Mouse (Mus musculus) E14TG2a.4 (cell line): ENCODE data around the gene Kcnh7.

ENCODE experiments used
- H3K27me3 ChIP-seq: 2 replicates; pipeline ENCODE4 v1.6.1; 2014; ENCODE audit warnings: low read length, control low read depth; ENCODE audit not compliant: insufficient read depth
- H3K36me3 ChIP-seq: 2 replicates; pipeline ENCODE4 v1.6.1; 2014; ENCODE audit warnings: low read length, control low read depth; ENCODE audit not compliant: insufficient read depth
- H3K4me1 ChIP-seq: replicated peaks from 2 replicates; pipeline ENCODE4 v1.6.1; 2014; ENCODE audit warnings: low read depth, low read length, control low read depth
- H3K4me3 ChIP-seq: replicated peaks from 2 replicates; pipeline ENCODE4 v1.5.1; 2014; ENCODE audit warnings: mild to moderate bottlenecking, low read length
- H3K9me3 ChIP-seq: 2 replicates; pipeline ENCODE4 v1.6.1; 2014; ENCODE audit warnings: low read length, control low read depth
- CTCF ChIP-seq: conservative IDR thresholded peaks from 2 replicates; pipeline ENCODE4 v1.5.1; 2014; ENCODE audit warnings: low read length
- NANOG ChIP-seq: IDR thresholded peaks from 2 replicates; pipeline ENCODE4 v1.6.1; 2014; ENCODE audit warnings: borderline replicate concordance, low read length, mixed read lengths
- POU5F1 ChIP-seq: IDR thresholded peaks from 2 replicates; pipeline ENCODE4 v1.6.1; 2014; ENCODE audit warnings: low read length, borderline replicate concordance

The Kcnh7 gene

GRCm38 (mm10) chr2:62660565-62660964, 523.5 kb downstream of the Kcnh7 start:
- Histone ChIP-seq H3K27me3 (no peaks in the 10 kb centered on the region), H3K4me3 (no peak overlapping the region), H3K36me3 (no peaks in the 10 kb centered on the region), H3K4me1 (peaks cover 10% of the 10 kb centered on the region), H3K9me3 (no peaks in the 10 kb centered on the region)
- TF ChIP-seq CTCF (peak; percentile 45), POU5F1 (no peak), NANOG (no peak)

GRCm38 (mm10) chr2:62656072-62656471, 528.0 kb downstream of the Kcnh7 start:
- H3K9me3 ChIP-seq = no peaks in the 10 kb centered on the region
- no peaks in the 10 kb centered on the region for H3K27me3 ChIP-seq
- no peak overlapping the region for H3K4me3 ChIP-seq
- no peaks in the 10 kb centered on the region for H3K36me3 ChIP-seq
- no peaks in the 10 kb centered on the region for H3K4me1 ChIP-seq
- no peak for TF ChIP-seq NANOG
- TF ChIP-seq CTCF = no peak
- TF ChIP-seq POU5F1 = no peak

- no peaks in the 10 kb centered on the region for H3K36me3 ChIP-seq
- H3K4me1 ChIP-seq = no peaks in the 10 kb centered on the region
- TF ChIP-seq NANOG (no peak), CTCF (peak; percentile 31; the same call in 1 of the 2 replicates)
- H3K4me3 ChIP-seq = no peak overlapping the region
- no peaks in the 10 kb centered on the region for H3K27me3 ChIP-seq
- no peaks in the 10 kb centered on the region for H3K9me3 ChIP-seq
These were observed 529.4 kb downstream of the Kcnh7 start for GRCm38 (mm10) chr2:62654519-62655338.

- Histone ChIP-seq H3K36me3 (no peaks in the 10 kb centered on the region), H3K27me3 (no peaks in the 10 kb centered on the region), H3K4me1 (no peaks in the 10 kb centered on the region), H3K9me3 (no peaks in the 10 kb centered on the region), H3K4me3 (no peak overlapping the region)
- TF ChIP-seq NANOG (no peak), CTCF (no peak)
These were observed 531.6 kb downstream of the Kcnh7 start for GRCm38 (mm10) chr2:62652466-62652865.

GRCm38 (mm10) chr2:62651890-62652289, 532.2 kb downstream of the Kcnh7 start:
- Histone ChIP-seq H3K36me3 (no peaks in the 10 kb centered on the region), H3K27me3 (peaks cover 6% of the 10 kb centered on the region; the same call in 1 of the 2 replicates)

GRCm38 (mm10) chr2:62646671-62647289, 537.3 kb downstream of the Kcnh7 start:
- TF ChIP-seq CTCF (no peak), POU5F1 (no peak), NANOG (no peak)
- Histone ChIP-seq H3K4me3 (no peak overlapping the region), H3K9me3 (no peaks in the 10 kb centered on the region), H3K4me1 (peaks cover 8% of the 10 kb centered on the region; the same call in 1 of the 2 replicates), H3K27me3 (peaks cover 23% of the 10 kb centered on the region), H3K36me3 (no peaks in the 10 kb centered on the region)

More at GRCm38 (mm10) chr2:62651890-62652289, 532.2 kb downstream of the Kcnh7 start:
- Histone ChIP-seq H3K9me3 (no peaks in the 10 kb centered on the region), H3K4me3 (no peak overlapping the region), H3K4me1 (no peaks in the 10 kb centered on the region)
- TF ChIP-seq POU5F1 (no peak), CTCF (no peak), NANOG (no peak)

GRCm38 (mm10) chr2:62646014-62646645, 538.0 kb downstream of the Kcnh7 start, which contains the start of gene Ifih1:
TSS of gene Ifih1 (minus strand) at chr2:62646255.
- Histone ChIP-seq H3K4me1 (peaks cover 8% of the 10 kb centered on the region; the same call in 1 of the 2 replicates), H3K36me3 (no peaks in the 10 kb centered on the region), H3K27me3 (peaks cover 23% of the 10 kb centered on the region), H3K9me3 (no peaks in the 10 kb centered on the region), H3K4me3 (peak within 1 kb of the TSS; percentile 65)
- no peak for TF ChIP-seq POU5F1
- no peak for TF ChIP-seq NANOG
- TF ChIP-seq CTCF = no peak

GRCm38 (mm10) chr2:62645475-62645874, 538.6 kb downstream of the Kcnh7 start:
- peaks cover 23% of the 10 kb centered on the region for H3K27me3 ChIP-seq
- peaks cover 8% of the 10 kb centered on the region; the same call in 1 of the 2 replicates for H3K4me1 ChIP-seq
- no peaks in the 10 kb centered on the region for H3K36me3 ChIP-seq
- H3K4me3 ChIP-seq = 0 out of 2 replicates have a peak overlapping the region, but pooled peaks have one; percentile 65
- TF ChIP-seq CTCF (no peak), POU5F1 (no peak), NANOG (no peak)
- H3K9me3 ChIP-seq = no peaks in the 10 kb centered on the region
